Mouse (Mus musculus): ENCODE results near the gene Eif2ak1.

Gene Eif2ak1

DNA sequence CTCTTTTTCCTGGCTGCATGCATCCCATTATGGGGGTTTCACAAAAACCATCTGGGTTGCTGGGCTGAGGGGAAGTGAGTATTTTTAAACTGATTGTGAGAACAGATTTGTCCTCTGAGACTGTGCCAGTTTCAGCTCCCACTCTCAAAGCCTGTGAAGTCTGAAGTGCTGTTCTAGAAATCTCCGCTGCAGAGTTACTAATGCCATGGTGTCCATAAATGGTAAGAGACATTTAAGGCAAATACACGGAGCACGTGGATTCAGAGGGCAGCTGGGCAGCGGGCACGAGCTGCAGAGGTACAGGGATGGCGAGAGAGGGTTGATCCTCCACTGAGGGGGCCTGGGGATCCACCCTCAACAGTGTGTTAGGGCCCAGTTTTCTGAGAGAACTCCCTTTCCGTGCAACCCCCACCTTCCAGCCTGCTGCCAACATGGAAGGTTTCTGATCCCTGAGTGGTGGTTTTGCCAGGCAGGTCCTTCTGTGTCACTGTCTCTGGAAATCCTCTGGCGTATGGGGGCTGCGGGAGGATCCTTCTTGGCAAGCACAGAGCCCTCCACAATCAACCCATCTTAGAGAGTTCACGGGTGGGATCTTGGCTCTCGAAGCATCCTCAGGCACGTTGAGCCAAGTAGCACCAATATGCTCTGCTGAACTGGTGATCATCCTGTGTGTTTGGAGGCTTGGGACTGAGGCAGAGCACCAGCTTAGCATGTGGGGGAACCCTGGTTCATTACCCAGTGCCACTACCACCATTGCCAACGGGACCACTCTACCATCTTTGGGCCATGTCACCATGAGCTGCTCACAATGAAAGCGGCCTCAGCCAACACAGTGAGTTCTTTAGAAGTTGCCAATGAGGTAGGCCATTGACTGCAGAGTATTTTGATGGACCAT, 125.9 kb downstream of the Eif2ak1 start:
- in situ Hi-C loops (cut with MboI, MseI) = no loop called here

- in situ Hi-C loops (cut with MboI, MseI) = no loop called here
Measured at GRCm38 (mm10) chr5:143948361-143948760, 130.8 kb downstream of the Eif2ak1 start.

DNA sequence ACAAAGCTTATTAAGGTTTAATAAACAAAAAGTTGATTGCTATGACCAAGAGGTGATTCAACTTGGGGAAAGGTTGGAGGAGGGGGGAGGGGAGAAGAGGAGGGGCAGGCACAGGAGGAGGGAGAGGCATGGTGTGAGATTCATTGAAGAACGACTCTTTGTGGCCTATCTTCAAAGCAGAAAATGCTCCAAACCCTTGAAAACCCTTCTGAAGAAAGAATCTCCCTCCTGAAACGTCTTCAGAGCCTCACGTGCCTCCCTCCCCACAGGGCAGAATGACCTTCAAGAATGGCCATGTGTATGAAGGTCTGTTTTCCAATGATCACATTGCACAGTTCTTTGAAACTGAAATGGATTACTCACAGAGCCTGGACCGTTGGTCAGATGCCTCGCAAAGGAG, 132.4 kb downstream of the Eif2ak1 start:
- in situ Hi-C loops (cut with MboI, MseI) = no loop called here

Measured in T-helper 1 cell (primary cell).